Mouse (Mus musculus): ENCODE data around the gene Tas2r106. TPM values are rescaled to one million over a fixed set of nuclear protein-coding genes. Genes with fewer than 3 reads are reported as not detected.

Tas2r106 gene
- not detected in 2 replicates for polyA plus RNA-seq (2012; rRNA removed)

DNA sequence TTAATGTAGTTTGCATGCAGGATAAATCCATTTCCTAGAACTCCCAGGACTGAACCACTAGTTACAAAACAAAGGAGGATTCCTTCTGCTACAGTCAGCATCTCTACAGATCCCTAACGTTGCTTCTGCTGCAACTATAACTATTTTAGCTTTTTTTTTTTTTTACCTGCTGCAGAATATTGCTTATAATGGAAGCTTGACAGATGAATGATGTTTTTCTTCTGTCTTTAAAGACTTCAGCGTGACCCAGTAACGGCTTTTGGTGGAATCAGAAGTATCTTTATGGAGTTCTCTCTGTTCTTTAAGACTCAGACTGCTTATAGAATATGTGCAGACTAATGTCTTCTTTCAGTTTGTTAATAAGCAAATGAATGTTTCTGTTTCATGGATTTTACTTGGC is at the start of gene Tas2r106:
TSS of gene Tas2r106 (minus strand) at position 101 of the 400 bp plus-strand sequence.

GRCm38 (mm10) chr6:131689963-131690362 is 11.3 kb upstream of the Tas2r106 start, which contains the start of gene Tas2r114:
TSS of gene Tas2r114 (minus strand) at chr6:131690063.

GRCm38 (mm10) chr6:131687395-131687794 is 8.7 kb upstream of the Tas2r106 start, which contains the start of gene Tas2r105:
TSS of gene Tas2r105 (minus strand) at chr6:131687495.

DNA sequence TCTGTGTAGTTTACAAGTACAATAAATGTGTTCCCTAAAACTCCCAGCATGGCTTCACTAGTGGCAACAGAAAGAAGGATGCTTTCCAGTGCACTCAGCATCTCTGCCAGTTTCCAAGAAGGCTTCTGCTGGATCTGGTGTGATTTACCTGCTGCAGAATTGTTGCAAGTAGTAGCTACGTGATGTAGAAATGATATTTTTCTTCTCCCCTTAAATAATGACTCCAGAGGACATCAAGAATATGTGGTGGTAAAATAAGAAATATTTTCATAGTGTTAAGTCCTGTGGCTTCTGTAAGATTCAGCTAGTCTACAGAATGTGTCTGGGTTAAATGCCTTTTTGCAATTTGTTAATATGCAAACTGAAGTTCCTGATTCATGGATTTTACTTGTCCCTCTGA is 7.0 kb upstream of the Tas2r106 start, which contains the start of gene Tas2r104:
TSS of gene Tas2r104 (minus strand) at position 101 of the 400 bp plus-strand sequence.

DNA sequence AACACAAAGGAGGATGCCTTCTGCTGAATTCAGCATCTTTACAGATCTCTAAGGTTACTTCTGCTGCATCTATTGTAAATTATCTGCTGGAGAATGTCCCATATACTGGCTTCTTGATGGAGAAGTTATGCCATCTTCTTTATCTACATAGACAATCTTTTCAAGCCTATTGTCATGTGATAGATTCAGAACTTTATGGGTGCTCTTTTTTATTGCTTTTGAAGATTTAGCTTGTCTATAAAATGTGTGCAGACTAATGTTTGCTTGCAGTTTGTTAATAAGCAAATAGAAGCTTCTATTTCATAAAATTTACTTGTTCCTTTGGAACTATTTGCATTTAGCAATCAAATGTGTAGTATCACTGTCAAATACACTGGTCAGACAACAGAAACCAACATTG is 18.6 kb downstream of the Tas2r106 start, which contains the start of gene Tas2r107:
TSS of gene Tas2r107 (minus strand) at position 101 of the 400 bp plus-strand sequence.

DNA sequence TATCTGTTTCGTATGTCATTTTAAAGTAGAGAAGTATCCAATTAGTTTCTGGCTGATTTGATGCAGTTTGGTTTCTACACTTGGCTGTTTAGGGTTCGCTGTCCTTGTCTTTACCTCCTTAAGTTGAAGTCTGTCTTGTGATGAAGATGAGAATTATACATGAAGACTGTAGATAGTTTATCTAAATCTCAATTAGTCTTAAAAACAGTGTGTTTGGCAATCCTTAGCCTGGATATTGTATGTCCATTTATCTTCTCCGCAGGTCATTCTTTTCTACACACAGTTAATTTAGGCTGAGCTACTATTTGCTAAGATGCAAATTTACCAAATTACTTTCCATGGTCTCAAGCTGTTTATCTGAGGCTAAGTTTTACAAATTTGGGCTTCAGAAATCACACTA is 47.9 kb downstream of the Tas2r106 start, which contains the start of gene Tas2r130:
TSS of gene Tas2r130 (minus strand) at position 101 of the 400 bp plus-strand sequence.

Other genes with a start within 250 kb of the Tas2r106 start
- gene 5430401F13Rik, start 192.5 kb downstream of the Tas2r106 start, polyA plus RNA-seq (2012; rRNA removed): not detected in 2 replicates
- gene Gm6619, start 192.5 kb downstream of the Tas2r106 start, polyA plus RNA-seq (2012; rRNA removed): not detected in 2 replicates
- gene Tas2r130, start 48.0 kb downstream of the Tas2r106 start, polyA plus RNA-seq (2012; rRNA removed): not detected in 2 replicates
- not detected in 2 replicates for gene Tas2r107, start 18.7 kb downstream of the Tas2r106 start, polyA plus RNA-seq (2012; rRNA removed)
- not detected in 2 replicates for gene Tas2r104, start 6.9 kb upstream of the Tas2r106 start, polyA plus RNA-seq (2012; rRNA removed)
- not detected in 2 replicates for gene Tas2r105, start 8.6 kb upstream of the Tas2r106 start, polyA plus RNA-seq (2012; rRNA removed)
- gene Tas2r114, start 11.2 kb upstream of the Tas2r106 start, polyA plus RNA-seq (2012; rRNA removed): not detected in 2 replicates

Measured in colon, adult 2 months (tissue).